Mouse (Mus musculus): Measurements from ENCODE around the gene Hist1h4m. TPM values are rescaled to one million over a fixed set of nuclear protein-coding genes. Genes with fewer than 3 reads are reported as not detected.

The Hist1h4m gene
- total RNA-seq, 1 experiment from 2014 or later = 383 TPM

Other genes starting within 250 kb of the Hist1h4m start
- gene Olfr1364, start 230.0 kb upstream of the Hist1h4m start, total RNA-seq (2017) = not detected in 2 replicates
- gene Olfr1362, start 197.7 kb upstream of the Hist1h4m start, total RNA-seq (2017) = not detected in 2 replicates
- gene Olfr11, start 169.2 kb upstream of the Hist1h4m start, total RNA-seq (2017) = not detected in 2 replicates
- not detected in 2 replicates for gene Olfr1361, start 148.4 kb upstream of the Hist1h4m start, total RNA-seq (2017)
- not detected in 2 replicates for gene Olfr1360, start 134.3 kb upstream of the Hist1h4m start, total RNA-seq (2017)
- not detected in 2 replicates for gene Olfr1359, start 113.6 kb upstream of the Hist1h4m start, total RNA-seq (2017)
- 14.4 and 16.0 TPM in 2 replicates for gene Hist1h2bl, start 95.6 kb upstream of the Hist1h4m start, total RNA-seq (2017)
- 351 and 359 TPM in 2 replicates for gene Hist1h2ai, start 95.3 kb upstream of the Hist1h4m start, total RNA-seq (2017)
- gene Hist1h3h, start 94.1 kb upstream of the Hist1h4m start, total RNA-seq (2017) = 15.6 and 19.4 TPM in 2 replicates
- gene Hist1h2bm, start 89.7 kb upstream of the Hist1h4m start, total RNA-seq (2017) = 6.6 and 8.0 TPM in 2 replicates
- gene Hist1h4j, start 76.7 kb upstream of the Hist1h4m start, total RNA-seq (2017) = 12.6 and 17.7 TPM in 2 replicates
- 63.4 and 72.4 TPM in 2 replicates for gene Hist1h4k, start 61.2 kb upstream of the Hist1h4m start, total RNA-seq (2017)
- 70.6 and 79.9 TPM in 2 replicates for gene Hist1h2ak, start 57.9 kb upstream of the Hist1h4m start, total RNA-seq (2017)
- gene Hist1h2bn, start 57.6 kb upstream of the Hist1h4m start, total RNA-seq (2017) = 99.6 and 105 TPM in 2 replicates
- gene Hist1h1b, start 31.1 kb upstream of the Hist1h4m start, total RNA-seq (2017) = 73.0 and 92.6 TPM in 2 replicates
- gene Hist1h3i, start 28.4 kb upstream of the Hist1h4m start, total RNA-seq (2017) = 3.8 and 32.2 TPM in 2 replicates
- gene Hist1h2an, start 24.5 kb upstream of the Hist1h4m start, total RNA-seq (2017) = 46.4 and 80.8 TPM in 2 replicates
- 4.8 and 6.8 TPM in 2 replicates for gene Hist1h2bp, start 24.3 kb upstream of the Hist1h4m start, total RNA-seq (2017)
- 71.6 and 96.6 TPM in 2 replicates for gene Hist1h2bq, start 1.5 kb upstream of the Hist1h4m start, total RNA-seq (2017)
- gene Hist1h2ao, start 1.3 kb upstream of the Hist1h4m start, total RNA-seq (2017) = 88.7 TPM in 1 of 2 replicates, not detected in the other
- gene Hist1h4n, start 20.4 kb downstream of the Hist1h4m start, total RNA-seq (2017) = 171 and 217 TPM in 2 replicates
- 129 and 254 TPM in 2 replicates for gene Hist1h2ap, start 21.8 kb downstream of the Hist1h4m start, total RNA-seq (2017)
- gene Hist1h2br, start 22.0 kb downstream of the Hist1h4m start, total RNA-seq (2017) = 63.3 and 83.2 TPM in 2 replicates
- 0.49 and 2.6 TPM in 2 replicates for gene Zfp184, start 133.3 kb downstream of the Hist1h4m start, total RNA-seq (2017)
- gene Pom121l2, start 169.4 kb downstream of the Hist1h4m start, total RNA-seq (2017) = not detected in 2 replicates
- gene Prss16, start 198.0 kb downstream of the Hist1h4m start, total RNA-seq (2017) = 0.61 and 2.9 TPM in 2 replicates
- 15.1 and 66.2 TPM in 2 replicates for gene Hist1h2ah, start 223.8 kb downstream of the Hist1h4m start, total RNA-seq (2017)
- gene Hist1h2bk, start 224.1 kb downstream of the Hist1h4m start, total RNA-seq (2017) = 11.9 and 12.2 TPM in 2 replicates
- gene Hist1h4i, start 229.6 kb downstream of the Hist1h4m start, total RNA-seq (2017) = 59.4 and 71.0 TPM in 2 replicates
- 24.6 and 26.2 TPM in 2 replicates for gene Hist1h2ag, start 231.2 kb downstream of the Hist1h4m start, total RNA-seq (2017)
- gene Hist1h2bj, start 231.5 kb downstream of the Hist1h4m start, total RNA-seq (2017) = 25.8 and 31.3 TPM in 2 replicates

Data from neutrophil, adult 5-6 weeks (primary cell).